Mouse (Mus musculus): ENCODE results near the gene Lingo3. TPM values are rescaled to one million over a fixed set of nuclear protein-coding genes. Genes with fewer than 3 reads are reported as not detected.

The Lingo3 gene
- polyA plus RNA-seq, 1 experiment from 2014 or later: 0.79 TPM

GRCm38 (mm10) chr10:80787517-80787916 lies 56.3 kb downstream of the Lingo3 start:
- peaks cover 98% of the 10 kb centered on the region for H3K36me3 ChIP-seq
- 81% methylated on average over 2 of the region's 2 CpGs for WGBS
- no peak overlapping the region for H3K4me2 ChIP-seq
- no peaks in the 10 kb centered on the region for H3K9me3 ChIP-seq
- H3K27ac ChIP-seq: no peak overlapping the region
- H3K9ac ChIP-seq (replicated peaks): no peak overlapping the region
- ATAC-seq (ENCODE audit: insufficient number of reproducible peaks, insufficient read depth, low FRiP score, low TSS enrichment, low read depth): no peak
- no peak overlapping the region for H3K4me3 ChIP-seq (replicated peaks)
- no peaks in the 10 kb centered on the region for H3K4me1 ChIP-seq (replicated peaks)
- H3K27me3 ChIP-seq: no peaks in the 10 kb centered on the region

DNA sequence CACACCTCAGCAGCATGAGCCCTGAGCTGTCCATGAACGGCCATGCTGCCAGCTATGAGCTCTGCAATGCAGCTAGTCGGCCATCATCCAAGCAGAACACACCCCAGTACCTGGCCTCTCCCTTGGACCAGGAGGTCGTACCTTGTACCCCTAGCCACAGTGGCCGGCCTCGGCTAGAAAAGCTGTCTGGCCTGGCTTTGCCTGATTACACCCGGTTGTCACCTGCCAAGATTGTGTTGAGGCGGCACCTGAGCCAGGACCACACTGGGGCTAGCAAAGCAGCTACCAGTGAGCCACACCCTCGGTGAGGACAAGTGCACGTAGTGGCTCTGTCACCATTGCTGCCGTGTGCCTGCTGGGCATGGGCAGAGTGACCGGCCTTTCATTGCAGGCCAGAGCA lies 57.9 kb downstream of the Lingo3 start:
- Histone ChIP-seq H3K4me1 (replicated peaks) (no peaks in the 10 kb centered on the region), H3K27me3 (no peaks in the 10 kb centered on the region), H3K27ac (no peak overlapping the region), H3K9ac (replicated peaks) (no peak overlapping the region), H3K9me3 (no peaks in the 10 kb centered on the region), H3K4me2 (no peak overlapping the region), H3K36me3 (peaks cover 98% of the 10 kb centered on the region), H3K4me3 (replicated peaks) (no peak overlapping the region)
- ATAC-seq (ENCODE audit: insufficient number of reproducible peaks, insufficient read depth, low FRiP score, low TSS enrichment, low read depth): no peak
- 89% methylated on average over 11 of the region's 11 CpGs for WGBS

- peaks cover 98% of the 10 kb centered on the region for H3K36me3 ChIP-seq
- no peak overlapping the region for H3K4me3 ChIP-seq (replicated peaks)
- H3K9ac ChIP-seq (replicated peaks): no peak overlapping the region
- H3K9me3 ChIP-seq: no peaks in the 10 kb centered on the region
- H3K27ac ChIP-seq: no peak overlapping the region
- H3K4me2 ChIP-seq: no peak overlapping the region
- no peak for ATAC-seq (ENCODE audit: insufficient number of reproducible peaks, insufficient read depth, low FRiP score, low TSS enrichment, low read depth)
- 92% methylated on average over 12 of the region's 12 CpGs for WGBS
- H3K27me3 ChIP-seq: no peaks in the 10 kb centered on the region
- H3K4me1 ChIP-seq (replicated peaks): no peaks in the 10 kb centered on the region
These were observed 59.0 kb downstream of the Lingo3 start for GRCm38 (mm10) chr10:80784871-80785270.

DNA sequence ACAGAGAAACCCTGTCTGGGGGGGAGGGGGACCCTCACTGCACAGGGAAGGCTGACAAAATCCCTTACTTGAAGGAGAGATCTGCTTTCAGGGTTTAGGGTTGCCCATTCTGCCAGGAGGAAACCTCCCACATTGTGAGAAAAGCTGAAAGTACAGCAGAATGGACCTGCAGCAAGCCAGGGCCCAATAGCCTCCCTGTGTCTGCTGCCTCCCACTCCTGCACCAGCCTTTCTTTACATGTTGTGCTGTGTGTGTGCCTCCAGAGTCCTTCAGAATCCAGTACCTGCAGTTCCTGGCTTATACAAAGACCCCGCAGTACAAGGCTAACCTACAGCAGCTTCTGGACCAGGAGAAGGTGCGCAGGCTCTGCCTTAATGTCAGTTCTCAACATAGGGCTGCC lies 59.5 kb downstream of the Lingo3 start:
- ATAC-seq (ENCODE audit: insufficient number of reproducible peaks, insufficient read depth, low FRiP score, low TSS enrichment, low read depth): no peak
- Histone ChIP-seq H3K27me3 (no peaks in the 10 kb centered on the region), H3K36me3 (peaks cover 100% of the 10 kb centered on the region), H3K4me1 (replicated peaks) (no peaks in the 10 kb centered on the region), H3K27ac (no peak overlapping the region), H3K9me3 (no peaks in the 10 kb centered on the region), H3K4me3 (replicated peaks) (no peak overlapping the region), H3K4me2 (no peak overlapping the region), H3K9ac (replicated peaks) (no peak overlapping the region)
- 100% methylated on average over 2 of the region's 2 CpGs for WGBS

MicroRNAs within 50 kb of the gene (microRNA counts, 519-probe panel; counts per million panel counts)
- microRNA mmu-miR-1982: not detected

Small RNAs within 50 kb of the gene (microRNA-seq; reads per million reads assigned to microRNA genes)
- 1.9 reads per million for gene Mir1982

Other genes with a start within 250 kb of the Lingo3 start
- gene Scamp4, start 241.2 kb downstream of the Lingo3 start, polyA plus RNA-seq (2016; fragmentation: Nextera tagmentation; extraction: Ambion mirVana): 62.1 and 66.0 TPM in 2 replicates
- 6.1 and 9.9 TPM in 2 replicates for gene Adat3, start 241.2 kb downstream of the Lingo3 start, polyA plus RNA-seq (2016; fragmentation: Nextera tagmentation; extraction: Ambion mirVana)
- 4.9 and 6.1 TPM in 2 replicates for gene Gm49322, start 238.0 kb downstream of the Lingo3 start, polyA plus RNA-seq (2016; fragmentation: Nextera tagmentation; extraction: Ambion mirVana)
- 239 and 260 TPM in 2 replicates for gene Csnk1g2, start 221.2 kb downstream of the Lingo3 start, polyA plus RNA-seq (2016; fragmentation: Nextera tagmentation; extraction: Ambion mirVana)
- 95.8 and 102 TPM in 2 replicates for gene Btbd2, start 187.0 kb downstream of the Lingo3 start, polyA plus RNA-seq (2016; fragmentation: Nextera tagmentation; extraction: Ambion mirVana)
- gene Mknk2, start 165.9 kb downstream of the Lingo3 start, polyA plus RNA-seq (2016; fragmentation: Nextera tagmentation; extraction: Ambion mirVana): 122 and 124 TPM in 2 replicates
- 51.1 and 51.7 TPM in 2 replicates for gene Mob3a, start 142.1 kb downstream of the Lingo3 start, polyA plus RNA-seq (2016; fragmentation: Nextera tagmentation; extraction: Ambion mirVana)
- 12.5 and 16.5 TPM in 2 replicates for gene Izumo4, start 141.9 kb downstream of the Lingo3 start, polyA plus RNA-seq (2016; fragmentation: Nextera tagmentation; extraction: Ambion mirVana)
- 73.8 and 76.8 TPM in 2 replicates for gene Ap3d1, start 101.8 kb downstream of the Lingo3 start, polyA plus RNA-seq (2016; fragmentation: Nextera tagmentation; extraction: Ambion mirVana)
- 21.8 and 22.8 TPM in 2 replicates for gene Dot1l, start 88.8 kb downstream of the Lingo3 start, polyA plus RNA-seq (2016; fragmentation: Nextera tagmentation; extraction: Ambion mirVana)
- gene Sf3a2, start 45.8 kb downstream of the Lingo3 start, polyA plus RNA-seq (2016; fragmentation: Nextera tagmentation; extraction: Ambion mirVana): 63.0 and 72.8 TPM in 2 replicates
- gene Plekhj1, start 45.4 kb downstream of the Lingo3 start, polyA plus RNA-seq (2016; fragmentation: Nextera tagmentation; extraction: Ambion mirVana): 132 and 144 TPM in 2 replicates
- not detected in 2 replicates for gene Amh, start 38.8 kb downstream of the Lingo3 start, polyA plus RNA-seq (2016; fragmentation: Nextera tagmentation; extraction: Ambion mirVana)
- 1.6 and 1.7 TPM in 2 replicates for gene Jsrp1, start 30.5 kb downstream of the Lingo3 start, polyA plus RNA-seq (2016; fragmentation: Nextera tagmentation; extraction: Ambion mirVana)
- 1,783 and 1,832 TPM in 2 replicates for gene Oaz1, start 17.4 kb downstream of the Lingo3 start, polyA plus RNA-seq (2016; fragmentation: Nextera tagmentation; extraction: Ambion mirVana)
- 344 and 378 TPM in 2 replicates for gene Lsm7, start 11.2 kb upstream of the Lingo3 start, polyA plus RNA-seq (2016; fragmentation: Nextera tagmentation; extraction: Ambion mirVana)
- gene Sppl2b, start 11.2 kb upstream of the Lingo3 start, polyA plus RNA-seq (2016; fragmentation: Nextera tagmentation; extraction: Ambion mirVana): 43.7 and 50.3 TPM in 2 replicates
- 0.08 TPM in 1 of 2 replicates, not detected in the other for gene Tmprss9, start 27.8 kb upstream of the Lingo3 start, polyA plus RNA-seq (2016; fragmentation: Nextera tagmentation; extraction: Ambion mirVana)
- 318 and 327 TPM in 2 replicates for gene Timm13, start 56.9 kb upstream of the Lingo3 start, polyA plus RNA-seq (2016; fragmentation: Nextera tagmentation; extraction: Ambion mirVana)
- gene Lmnb2, start 74.2 kb upstream of the Lingo3 start, polyA plus RNA-seq (2016; fragmentation: Nextera tagmentation; extraction: Ambion mirVana): 74.8 and 75.2 TPM in 2 replicates
- gene Gadd45b, start 86.0 kb upstream of the Lingo3 start, polyA plus RNA-seq (2016; fragmentation: Nextera tagmentation; extraction: Ambion mirVana): 19.4 and 20.6 TPM in 2 replicates
- gene Gng7, start 170.9 kb upstream of the Lingo3 start, polyA plus RNA-seq (2016; fragmentation: Nextera tagmentation; extraction: Ambion mirVana): 6.2 and 6.4 TPM in 2 replicates
- 0.33 TPM in 1 of 2 replicates, not detected in the other for gene Diras1, start 181.6 kb upstream of the Lingo3 start, polyA plus RNA-seq (2016; fragmentation: Nextera tagmentation; extraction: Ambion mirVana)
- gene Slc39a3, start 193.4 kb upstream of the Lingo3 start, polyA plus RNA-seq (2016; fragmentation: Nextera tagmentation; extraction: Ambion mirVana): 17.0 and 17.6 TPM in 2 replicates
- gene Sgta, start 216.1 kb upstream of the Lingo3 start, polyA plus RNA-seq (2016; fragmentation: Nextera tagmentation; extraction: Ambion mirVana): 225 and 235 TPM in 2 replicates
- 68.1 and 68.3 TPM in 2 replicates for gene Thop1, start 226.0 kb upstream of the Lingo3 start, polyA plus RNA-seq (2016; fragmentation: Nextera tagmentation; extraction: Ambion mirVana)